Mouse (Mus musculus) embryonic facial prominence, embryonic 12.5 days (tissue): ENCODE measurements around the gene Tsga10. TPM values are rescaled to one million over a fixed set of nuclear protein-coding genes. Genes with fewer than 3 reads are reported as not detected.
"Not testable (repeated sequence)": the region's sequence is repeated elsewhere in the genome, so short reads cannot be mapped to it uniquely, and the experiment has no call there.

Experiments
- ATAC-seq: fragments of 200-750 bp; cut with Nextera tagmentation; 2 replicates; pipeline ENCODE4 v1.8.0; 2017; ENCODE audit not compliant: insufficient number of reproducible peaks, insufficient read depth, low FRiP score, low TSS enrichment
- H3K27ac ChIP-seq: fragments of 300-500 bp; sonication (generic); 2 replicates; pipeline ENCODE4 v1.5.1; 2016; ENCODE audit warnings: mild to moderate bottlenecking
- H3K27me3 ChIP-seq: fragments of 300-500 bp; sonication (generic); 2 replicates; pipeline ENCODE4 v1.6.1; 2016; ENCODE audit warnings: mild to moderate bottlenecking, moderate library complexity
- H3K36me3 ChIP-seq: fragments of 300-500 bp; sonication (generic); 2 replicates; pipeline ENCODE4 v1.6.1; 2016; ENCODE audit warnings: mild to moderate bottlenecking
- H3K4me1 ChIP-seq: fragments of 300-500 bp; sonication (generic); 2 replicates; pipeline ENCODE4 v1.6.1; 2016
- H3K4me2 ChIP-seq: fragments of 300-500 bp; sonication (generic); replicated peaks from 2 replicates; pipeline ENCODE4 v1.6.1; 2016; ENCODE audit warnings: mild to moderate bottlenecking, moderate library complexity
- H3K4me3 ChIP-seq: fragments of 300-500 bp; sonication (generic); 2 replicates; pipeline ENCODE4 v1.5.1; 2016; ENCODE audit warnings: mild to moderate bottlenecking
- H3K9ac ChIP-seq: fragments of 300-500 bp; sonication (generic); 2 replicates; pipeline ENCODE4 v1.6.1; 2016; ENCODE audit warnings: mild to moderate bottlenecking, moderate library complexity
- H3K9me3 ChIP-seq: fragments of 300-500 bp; sonication (generic); 2 replicates; pipeline ENCODE4 v1.6.1; 2016; ENCODE audit warnings: mild to moderate bottlenecking, moderate library complexity
- WGBS: fragments of 180-500 bp; shearing (Covaris S2); methylation state at CpG from one replicate; pipeline ENCODE4 v1.1.7; 2016; 5-methylcytosine and 5-hydroxymethylcytosine counted together
- polyA plus RNA-seq: library from polyadenylated mRNA; unstranded; fragments of >200 nt; fragmentation: Nextera tagmentation; extraction: Ambion mirVana; gene quantifications from 2 replicates; pipeline ENCODE4 v1.2.1, GENCODE M21; 2016

Gene Tsga10
- polyA plus RNA-seq, 1 experiment from 2014 or later = 7.6 TPM

DNA sequence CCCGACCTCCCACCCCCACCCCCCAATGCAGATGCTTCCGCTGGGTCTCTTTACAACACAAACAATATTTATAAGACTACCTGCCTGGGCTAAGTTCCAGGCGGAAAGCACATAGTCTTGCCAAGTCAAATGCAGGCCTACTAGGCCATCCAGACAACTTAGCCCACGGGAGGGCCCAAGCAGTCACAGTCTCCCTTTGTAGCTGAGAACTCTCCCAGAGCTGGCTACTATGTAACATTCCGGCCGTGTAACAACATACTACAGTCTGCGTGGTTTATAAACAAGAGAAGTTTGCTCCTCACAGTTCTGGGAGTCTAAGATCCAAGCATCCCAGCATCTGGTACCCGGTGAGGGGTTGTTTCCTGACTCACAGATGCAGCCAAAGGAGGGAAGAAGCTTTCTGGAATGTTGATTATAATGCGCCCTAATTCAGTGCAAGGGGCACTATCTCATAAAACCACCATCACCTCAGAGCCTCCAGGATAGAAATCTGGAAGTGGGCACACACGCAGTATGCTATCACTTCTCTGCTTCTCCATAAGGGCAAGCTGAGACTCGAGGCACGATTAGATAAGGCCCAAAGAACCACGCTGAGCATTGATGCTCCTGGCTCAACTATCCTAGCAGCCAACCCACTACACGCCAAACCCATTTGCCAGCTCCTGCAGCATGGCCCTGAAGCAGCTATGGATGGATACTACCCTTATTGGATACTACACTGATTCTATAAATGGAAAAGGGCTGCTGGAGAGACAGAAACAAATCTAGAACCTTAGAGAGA lies 148.6 kb downstream of the Tsga10 start:
- Histone ChIP-seq H3K36me3 (no peaks in the 10 kb centered on the region), H3K4me2 (no peak overlapping the region), H3K4me3 (no peak overlapping the region), H3K27me3 (peaks cover 33% of the 10 kb centered on the region), H3K27ac (no peak overlapping the region), H3K4me1 (peaks cover 11% of the 10 kb centered on the region; the same call in 1 of the 2 replicates), H3K9ac (no peak overlapping the region), H3K9me3 (no peaks in the 10 kb centered on the region)
- ATAC-seq = no peak
- 78% methylated on average over 14 of the region's 14 CpGs for WGBS

- H3K36me3 ChIP-seq, H3K4me2 ChIP-seq, H3K27ac ChIP-seq, H3K27me3 ChIP-seq, H3K4me1 ChIP-seq, ATAC-seq, H3K9ac ChIP-seq, H3K9me3 ChIP-seq, H3K4me3 ChIP-seq: not testable (repeated sequence)
- WGBS = 79% methylated on average over 4 of the region's 4 CpGs
Measured at GRCm38 (mm10) chr1:37712357-37712737, 153.9 kb downstream of the Tsga10 start.

DNA sequence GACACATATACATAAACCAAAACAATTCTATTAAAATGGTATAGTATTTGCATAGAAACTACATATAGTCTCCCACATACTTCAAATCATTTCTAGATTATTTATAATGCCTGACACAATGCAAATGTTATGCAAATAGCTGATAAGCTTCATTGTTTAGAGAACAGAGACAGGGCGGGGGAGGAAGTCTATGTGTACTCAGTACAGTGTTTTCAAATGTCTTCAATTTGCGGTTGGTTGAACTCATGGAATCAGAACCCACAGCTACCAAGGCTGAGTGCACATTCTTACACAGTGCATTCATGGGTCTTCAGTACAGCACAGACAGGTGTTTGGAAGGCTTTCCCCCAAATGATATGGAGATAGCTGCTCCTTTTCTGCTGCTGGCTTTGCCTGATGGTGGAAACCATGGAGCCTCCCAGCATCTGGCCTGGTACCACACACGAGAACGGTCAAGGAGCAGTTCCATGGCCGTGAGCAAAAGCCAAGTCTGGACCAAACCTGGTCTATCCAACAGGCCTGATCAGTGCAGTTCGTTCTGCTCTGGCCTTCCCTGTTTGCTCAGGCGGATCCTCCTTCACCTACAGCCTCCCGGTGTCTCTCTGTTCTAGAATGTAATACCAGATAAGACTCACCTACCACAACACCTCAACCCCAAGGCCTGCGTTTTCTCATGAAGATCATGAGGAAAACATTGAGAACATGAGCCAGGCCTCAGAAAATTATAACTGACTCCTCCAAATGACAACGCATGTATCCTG lies 154.5 kb downstream of the Tsga10 start:
- Histone ChIP-seq H3K4me3 (no peak overlapping the region), H3K4me2 (no peak overlapping the region), H3K27me3 (no peaks in the 10 kb centered on the region), H3K27ac (no peak overlapping the region), H3K9me3 (no peaks in the 10 kb centered on the region), H3K4me1 (no peaks in the 10 kb centered on the region), H3K9ac (no peak overlapping the region), H3K36me3 (no peaks in the 10 kb centered on the region)
- no peak for ATAC-seq
- 87% methylated on average over 10 of the region's 10 CpGs for WGBS

- 93% methylated on average over 5 of the region's 5 CpGs for WGBS
- Histone ChIP-seq H3K4me1 (no peaks in the 10 kb centered on the region), H3K27me3 (no peaks in the 10 kb centered on the region), H3K4me3 (no peak overlapping the region), H3K27ac (no peak overlapping the region), H3K9ac (no peak overlapping the region), H3K36me3 (no peaks in the 10 kb centered on the region), H3K4me2 (no peak overlapping the region), H3K9me3 (no peaks in the 10 kb centered on the region)
- no peak for ATAC-seq
Measured at GRCm38 (mm10) chr1:37711082-37711481, 155.1 kb downstream of the Tsga10 start.

DNA sequence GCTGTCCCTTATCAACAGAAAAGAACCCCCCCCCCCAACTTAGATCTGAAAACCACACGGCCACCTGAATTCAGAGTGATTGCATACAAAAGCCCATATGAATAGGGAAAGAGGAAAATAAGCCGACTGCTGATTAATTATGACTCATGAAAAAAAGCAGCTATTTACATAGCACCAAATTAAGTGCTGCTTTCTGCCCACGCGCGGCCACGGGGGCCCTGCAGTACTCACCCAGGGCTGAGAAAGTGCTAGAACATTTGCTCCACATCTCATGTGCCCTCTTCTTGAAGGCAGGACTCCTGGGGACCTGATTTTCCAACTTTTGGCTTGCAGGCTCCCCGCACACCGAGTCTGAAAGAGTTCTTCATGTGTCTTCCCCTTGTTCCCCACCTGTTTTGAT lies 156.5 kb downstream of the Tsga10 start:
- no peak for ATAC-seq
- H3K9me3 ChIP-seq = no peaks in the 10 kb centered on the region
- H3K4me3 ChIP-seq = no peak overlapping the region
- H3K9ac ChIP-seq = no peak overlapping the region
- H3K27me3 ChIP-seq = no peaks in the 10 kb centered on the region
- H3K4me1 ChIP-seq = no peaks in the 10 kb centered on the region
- WGBS = 80% methylated on average over 8 of the region's 8 CpGs
- H3K36me3 ChIP-seq = no peaks in the 10 kb centered on the region
- no peak overlapping the region for H3K27ac ChIP-seq
- H3K4me2 ChIP-seq = no peak overlapping the region

- no peak for ATAC-seq
- Histone ChIP-seq H3K36me3 (no peaks in the 10 kb centered on the region), H3K4me3 (no peak overlapping the region), H3K4me2 (no peak overlapping the region), H3K9ac (no peak overlapping the region), H3K27ac (no peak overlapping the region), H3K9me3 (no peaks in the 10 kb centered on the region), H3K27me3 (no peaks in the 10 kb centered on the region), H3K4me1 (no peaks in the 10 kb centered on the region)
- 89% methylated on average over 6 of the region's 6 CpGs for WGBS
Measured at GRCm38 (mm10) chr1:37708270-37708955, 157.8 kb downstream of the Tsga10 start.

Other genes with a start within 250 kb of the Tsga10 start
- gene 2010300C02Rik, start 146.3 kb downstream of the Tsga10 start, polyA plus RNA-seq = 2.0 and 2.3 TPM in 2 replicates
- gene Lipt1, start 5.3 kb upstream of the Tsga10 start, polyA plus RNA-seq = 8.5 and 9.1 TPM in 2 replicates
- 25.3 and 25.4 TPM in 2 replicates for gene Mitd1, start 24.0 kb upstream of the Tsga10 start, polyA plus RNA-seq
- 232 and 245 TPM in 2 replicates for gene Mrpl30, start 24.0 kb upstream of the Tsga10 start, polyA plus RNA-seq
- gene Lyg2, start 50.1 kb upstream of the Tsga10 start, polyA plus RNA-seq = not detected in 2 replicates
- not detected in 2 replicates for gene Lyg1, start 91.3 kb upstream of the Tsga10 start, polyA plus RNA-seq
- gene Txndc9, start 131.5 kb upstream of the Tsga10 start, polyA plus RNA-seq = 144 and 155 TPM in 2 replicates
- gene Eif5b, start 131.6 kb upstream of the Tsga10 start, polyA plus RNA-seq = 31.5 and 34.2 TPM in 2 replicates